Mouse (Mus musculus): ENCODE measurements at regions not wholly inside any gene's neighbourhood (a gene's known extent, or its start where the extent isn't known, plus 50 kb on each side); places are given as distances from the start of the nearest gene placed in this dataset.

DNA sequence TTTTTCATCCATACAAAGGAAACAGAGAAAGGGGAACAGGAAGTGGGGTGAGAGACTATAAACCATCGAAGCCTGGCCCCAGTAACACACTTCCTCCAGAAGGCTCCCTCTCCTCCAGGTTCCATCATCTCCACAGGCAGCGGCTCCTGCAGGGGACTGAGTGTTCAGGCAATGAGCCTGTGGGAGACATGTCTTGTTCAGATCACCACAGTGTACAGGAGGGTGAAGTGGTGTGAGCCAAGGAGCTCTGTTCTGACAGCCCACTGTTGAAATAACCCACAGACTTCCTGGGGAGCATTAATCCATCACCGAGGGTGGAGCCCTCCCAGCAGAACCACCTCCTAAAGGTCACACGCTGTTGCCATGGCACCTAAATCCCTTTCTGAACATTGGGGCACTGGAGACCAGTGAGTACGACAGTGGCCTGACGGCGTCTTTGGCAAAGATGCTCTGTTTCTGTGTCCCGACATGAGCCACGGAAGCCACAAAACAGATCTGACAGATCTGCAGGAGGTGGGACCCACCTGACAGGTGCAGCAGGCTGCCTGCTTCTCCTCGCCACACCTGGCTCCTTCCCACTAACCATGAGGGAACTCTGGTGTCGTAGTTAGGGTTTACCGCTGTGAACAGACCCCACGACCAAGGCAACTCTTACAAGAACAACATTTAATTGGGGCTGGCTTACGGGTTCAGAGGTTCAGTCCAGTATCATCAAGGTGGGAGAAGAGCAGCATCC lies 60.9 kb downstream of the Psmg1 start:
- DNase-seq: no peak

DNA sequence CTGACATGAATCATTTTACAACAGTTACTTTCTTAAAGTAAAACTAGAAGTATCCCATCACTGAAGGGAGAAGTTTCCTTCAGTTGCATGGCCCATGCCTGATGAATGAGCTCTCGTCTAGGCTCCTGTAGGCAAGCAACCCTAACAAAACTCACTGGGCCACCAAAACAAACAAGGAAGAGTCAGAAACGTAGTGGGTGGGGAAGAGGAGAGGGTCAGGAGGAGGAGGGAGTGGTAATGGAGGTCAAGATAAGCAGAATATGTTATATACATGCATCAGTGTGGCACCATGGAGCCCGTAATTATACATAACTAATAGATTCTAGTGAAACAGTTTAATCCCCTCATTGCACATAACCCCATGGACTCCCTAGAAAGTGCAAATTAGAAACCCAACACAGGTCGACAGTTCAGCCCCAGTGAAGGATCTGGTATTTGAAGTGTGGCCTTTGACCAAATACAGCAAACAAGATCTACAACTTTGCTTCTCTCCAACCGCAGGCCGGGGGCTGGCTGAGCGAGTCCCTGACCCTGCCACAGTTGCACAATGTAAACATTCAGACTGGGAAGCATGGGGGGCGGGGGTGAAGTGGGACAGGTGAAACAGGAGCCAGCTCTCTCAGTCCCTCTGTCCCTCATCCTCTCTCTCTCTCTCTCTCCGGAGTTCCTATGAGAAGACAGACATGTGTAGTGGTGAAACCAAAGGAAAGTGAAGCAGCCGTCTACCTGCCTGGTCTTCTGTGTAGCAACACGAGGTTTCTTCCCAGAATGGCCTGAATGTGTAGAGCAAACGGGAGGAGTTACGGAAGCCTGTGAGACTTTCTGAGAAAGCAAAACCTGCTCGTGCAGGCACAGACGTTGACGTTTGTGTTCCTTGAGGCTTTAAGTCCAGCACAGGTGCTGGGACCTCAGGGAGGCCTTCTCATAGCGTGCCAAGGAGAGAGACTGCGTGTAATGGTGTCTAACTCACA lies 62.2 kb downstream of the Psmg1 start:
- DNase-seq: no peak

DNA sequence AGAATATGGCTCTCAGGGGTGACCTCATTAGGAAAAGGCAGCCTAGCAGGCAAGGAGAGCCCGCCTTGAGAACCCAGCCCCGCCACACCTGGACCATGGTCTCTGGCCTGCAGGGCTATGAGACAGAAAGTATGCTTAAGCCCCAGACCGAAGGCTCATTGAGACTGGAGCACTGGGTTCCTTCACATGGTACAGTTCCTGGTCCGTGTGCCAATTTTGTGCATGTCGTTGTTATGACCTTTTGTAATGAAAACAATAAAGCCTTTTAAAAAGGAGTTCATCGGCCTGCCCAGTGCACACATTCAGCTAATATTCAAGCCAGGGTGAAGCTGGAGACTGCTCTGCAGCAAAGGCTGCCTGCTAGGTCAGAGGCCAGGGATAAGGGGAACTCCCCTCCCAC lies 64.2 kb downstream of the Psmg1 start:
- no peak for DNase-seq

- no peak for DNase-seq
These were observed 66.0 kb downstream of the Psmg1 start for GRCm38 (mm10) chr16:95924716-95925115.

DNA sequence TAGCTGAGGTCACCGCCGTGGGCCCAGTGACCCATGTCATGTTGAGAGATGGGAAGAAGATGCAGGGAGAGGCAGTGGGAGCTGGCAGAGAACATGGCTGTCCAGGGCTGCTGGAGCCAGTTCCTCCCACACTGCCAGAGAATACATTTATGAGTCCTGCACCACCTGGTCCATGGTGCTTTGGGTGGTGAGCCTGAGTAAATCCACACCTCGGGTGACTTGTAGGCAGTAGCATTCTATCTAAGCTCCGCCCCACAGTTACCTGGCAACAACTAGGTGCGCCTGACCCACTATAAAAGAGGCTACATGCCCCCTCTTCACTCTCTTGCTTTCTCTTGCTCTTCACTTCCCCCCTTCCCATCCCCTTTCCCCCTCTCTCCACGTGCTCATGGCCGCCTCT lies 66.8 kb downstream of the Psmg1 start:
- no peak for DNase-seq

- no peak for DNase-seq
These were observed 68.3 kb downstream of the Psmg1 start for GRCm38 (mm10) chr16:95922369-95922934.

DNA sequence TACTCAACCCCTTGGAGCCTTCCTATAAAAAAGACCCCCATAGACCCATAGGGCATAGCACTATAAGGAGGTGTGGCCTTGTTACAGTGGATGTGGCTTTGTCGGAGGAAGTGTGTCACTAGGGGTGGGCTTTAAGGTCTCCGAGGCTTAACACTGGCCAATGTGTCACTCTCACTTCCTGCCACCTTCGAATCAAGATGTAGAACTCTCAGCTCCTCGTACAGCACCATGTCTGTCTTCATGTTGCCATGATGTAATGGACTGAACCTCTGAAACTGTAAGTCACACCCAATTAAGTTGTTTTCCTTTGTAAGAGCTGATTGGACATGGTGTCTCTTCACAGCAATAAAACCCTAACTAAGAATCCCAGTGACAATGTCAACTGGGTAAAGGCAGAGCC lies 69.6 kb downstream of the Psmg1 start:
- DNase-seq: no peak

DNA sequence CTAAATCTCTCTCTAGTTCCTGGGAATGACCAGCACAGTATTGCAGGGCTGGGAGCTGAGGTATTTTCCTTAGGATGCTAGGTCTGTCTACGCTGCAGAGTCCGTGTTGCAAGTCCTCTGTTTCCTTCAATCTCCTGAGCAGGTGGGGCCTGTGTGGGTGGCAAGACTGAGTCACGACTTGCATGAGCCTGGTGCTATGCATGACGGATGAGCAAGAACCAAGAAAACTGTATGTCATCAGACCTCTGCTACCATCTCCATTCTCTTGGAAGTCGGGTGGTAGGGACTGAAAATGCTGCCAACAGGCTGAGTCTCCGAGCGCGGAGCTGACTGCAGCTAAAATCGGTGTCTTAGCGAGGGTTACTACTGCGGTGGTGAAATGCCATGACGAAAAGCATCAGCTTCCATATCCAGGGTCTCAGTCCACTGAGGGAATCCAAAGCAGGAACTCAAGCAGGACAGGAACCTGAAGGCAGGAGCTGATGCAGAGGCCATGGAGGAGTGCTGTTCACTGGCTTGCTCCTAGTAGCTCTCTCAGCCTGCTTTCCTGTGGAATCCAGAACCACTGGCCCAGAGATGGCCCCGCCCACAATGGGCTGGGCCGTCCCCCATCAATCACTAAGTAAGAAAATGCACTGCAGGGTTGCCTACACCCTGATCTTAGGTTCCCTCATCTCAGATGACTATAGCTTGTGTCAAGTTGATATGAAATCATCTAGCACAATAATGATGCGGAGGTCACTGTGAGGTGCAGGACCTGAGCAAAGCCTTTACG lies 71.9 kb downstream of the Psmg1 start:
- DNase-seq: no peak

GRCm38 (mm10) chr16:95917635-95918407 lies 72.9 kb downstream of the Psmg1 start:
- DNase-seq: no peak

GRCm38 (mm10) chr16:95913879-95914278 lies 76.9 kb downstream of the Psmg1 start:
- no peak for DNase-seq

- no peak for DNase-seq
These were observed 86.1 kb downstream of the Psmg1 start for GRCm38 (mm10) chr16:95904531-95905165.

DNA sequence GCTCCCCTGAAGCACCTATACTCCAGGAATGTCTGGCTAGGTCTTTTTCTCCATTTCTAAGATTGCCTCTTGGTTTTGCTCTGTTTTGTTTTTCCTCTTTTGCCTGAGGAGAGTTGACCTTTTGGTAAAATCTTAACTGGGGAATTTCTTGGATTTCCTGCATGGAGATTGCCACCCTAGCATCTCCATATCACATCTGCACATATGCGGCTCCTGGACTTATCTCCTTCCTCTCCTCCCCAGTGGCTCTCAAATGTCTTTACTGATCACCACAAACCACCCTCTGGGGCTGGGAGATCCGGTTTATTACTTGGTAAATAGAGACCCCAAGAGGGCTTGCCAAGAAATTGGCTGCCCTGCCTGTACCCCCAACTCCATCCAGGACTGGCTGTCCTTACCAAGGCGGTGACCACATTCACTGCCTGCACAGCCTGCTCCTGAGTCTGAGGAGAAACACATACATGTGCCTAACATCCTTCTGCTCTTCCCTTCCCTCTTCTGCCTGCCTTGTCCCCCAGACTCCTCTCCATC lies 87.3 kb downstream of the Psmg1 start:
- DNase-seq: no peak

DNA sequence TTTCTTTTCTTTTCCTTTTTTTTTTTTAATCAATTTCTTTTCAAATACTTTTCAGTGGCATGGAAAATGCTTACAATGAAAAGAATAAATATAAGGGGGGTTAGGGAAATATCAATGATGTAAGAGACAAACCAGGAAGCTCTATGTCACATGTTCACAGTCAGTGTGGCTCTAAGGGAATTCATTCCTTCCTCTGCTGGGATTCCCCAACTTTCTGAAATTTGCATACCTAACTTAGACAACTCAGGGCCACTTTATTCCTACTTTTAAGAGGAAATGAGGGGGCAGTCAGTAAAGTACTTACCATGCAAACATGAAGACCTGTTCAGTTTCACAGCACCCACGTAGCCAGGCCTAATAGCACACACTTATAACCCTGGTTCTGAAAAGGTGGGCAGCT lies 88.6 kb downstream of the Psmg1 start:
- DNase-seq: no peak

- DNase-seq: no peak
These were observed 89.4 kb downstream of the Psmg1 start for GRCm38 (mm10) chr16:95901388-95901787.

DNA sequence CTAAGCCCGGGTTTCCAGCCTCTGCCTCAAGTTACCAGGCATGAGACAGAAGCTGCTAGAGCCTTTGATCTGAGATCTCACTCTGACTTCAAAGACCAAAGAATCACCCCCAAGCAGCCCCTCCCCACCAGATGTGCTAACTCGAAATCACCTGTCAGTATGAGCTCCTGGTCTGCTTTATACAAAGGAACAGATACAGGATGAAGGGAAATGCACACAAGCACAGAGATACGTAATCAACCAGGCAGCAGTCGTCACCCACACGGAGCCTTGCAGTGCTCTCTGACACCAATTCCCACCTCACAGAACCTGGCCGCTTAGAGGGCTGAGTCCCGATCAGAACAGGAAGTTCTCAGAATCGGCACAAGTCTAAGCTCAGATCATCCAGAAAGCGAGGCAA lies 90.6 kb downstream of the Psmg1 start:
- DNase-seq: no peak

- no peak for DNase-seq
These were observed 91.1 kb downstream of the Psmg1 start for GRCm38 (mm10) chr16:95899672-95900071.

DNA sequence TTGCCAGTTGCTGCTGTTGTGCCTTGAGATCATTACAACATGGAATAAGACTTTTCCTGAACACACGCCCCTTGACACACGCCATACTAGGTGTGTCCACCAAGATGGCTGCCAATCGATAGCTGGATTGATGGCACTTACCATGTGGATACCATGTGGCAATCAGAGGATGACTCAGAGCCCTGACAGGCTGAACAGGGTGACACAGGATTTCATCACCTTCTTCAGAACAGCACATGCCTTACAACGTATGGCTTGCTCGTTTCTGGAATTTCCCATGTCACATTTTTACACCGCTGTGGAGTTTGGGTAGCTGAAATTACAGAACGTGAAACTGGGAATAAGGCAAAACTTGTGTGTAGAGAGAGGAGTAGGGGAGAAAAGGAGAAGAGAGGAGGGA lies 92.9 kb downstream of the Psmg1 start:
- no peak for DNase-seq

DNA sequence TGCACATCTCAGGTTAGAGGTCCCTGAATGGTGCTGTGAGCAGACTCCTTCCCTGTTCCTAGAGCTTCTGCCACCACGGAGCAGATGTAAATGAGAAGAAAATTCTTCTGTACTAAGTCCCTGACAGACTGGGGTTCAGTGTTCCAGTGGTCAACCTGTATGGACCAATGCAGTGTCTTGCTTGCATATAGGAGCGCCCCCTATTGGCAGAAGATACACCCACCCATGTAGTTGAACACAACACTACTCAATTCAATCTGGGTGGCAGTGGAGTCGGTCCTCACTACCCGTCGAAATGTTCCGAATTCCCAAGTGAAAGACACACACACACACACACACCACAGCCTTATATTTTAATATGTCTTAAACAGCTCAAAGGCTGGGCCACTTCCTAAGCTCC lies 94.6 kb downstream of the Psmg1 start:
- DNase-seq: peak; percentile 15

- DNase-seq: no peak
These were observed 97.0 kb downstream of the Psmg1 start for GRCm38 (mm10) chr16:95893534-95894290.

DNA sequence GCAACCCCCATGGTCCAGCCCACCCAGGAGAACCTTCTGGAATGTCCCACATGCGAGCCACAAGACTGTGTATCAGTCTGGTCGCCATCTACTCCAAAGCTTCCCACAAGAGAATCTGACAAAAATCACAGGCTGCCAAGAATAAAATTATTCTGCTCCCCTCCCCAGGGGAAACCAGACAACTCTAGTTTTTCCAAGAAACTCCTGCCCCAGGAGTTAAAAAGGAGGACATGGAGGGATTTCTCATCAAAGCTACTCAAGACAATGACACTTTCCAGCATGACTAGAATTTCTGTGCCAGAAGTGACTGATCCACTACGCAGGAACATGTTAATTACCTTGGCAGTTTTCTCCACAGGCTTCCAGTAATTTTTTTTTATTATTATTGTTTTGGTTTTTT lies 98.4 kb downstream of the Psmg1 start:
- DNase-seq: no peak

DNA sequence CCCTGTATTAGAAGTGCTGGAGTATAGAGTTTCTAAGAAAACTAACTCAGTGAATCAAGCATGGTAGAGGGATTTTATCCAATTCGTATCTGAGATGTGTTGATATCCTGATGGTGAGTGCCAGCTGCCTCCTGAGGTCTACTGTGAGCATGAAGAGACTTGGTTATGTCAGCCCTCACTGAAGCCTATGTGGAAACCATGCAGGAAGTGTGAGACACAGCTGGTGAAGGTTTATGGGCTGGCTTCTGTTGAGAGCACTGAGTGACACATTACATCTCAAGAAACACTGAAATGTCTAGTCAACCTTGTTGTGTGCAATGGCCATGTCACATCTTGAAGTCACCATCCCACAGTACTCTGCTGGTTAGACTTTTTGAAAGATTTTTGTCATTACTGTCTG lies 104.6 kb downstream of the Psmg1 start:
- DNase-seq: no peak
